Mouse (Mus musculus): ENCODE measurements around the gene Kcnh7.
"Not testable (repeated sequence)": the region's sequence is repeated elsewhere in the genome, so short reads cannot be mapped to it uniquely, and the experiment has no call there.

The Kcnh7 gene

DNA sequence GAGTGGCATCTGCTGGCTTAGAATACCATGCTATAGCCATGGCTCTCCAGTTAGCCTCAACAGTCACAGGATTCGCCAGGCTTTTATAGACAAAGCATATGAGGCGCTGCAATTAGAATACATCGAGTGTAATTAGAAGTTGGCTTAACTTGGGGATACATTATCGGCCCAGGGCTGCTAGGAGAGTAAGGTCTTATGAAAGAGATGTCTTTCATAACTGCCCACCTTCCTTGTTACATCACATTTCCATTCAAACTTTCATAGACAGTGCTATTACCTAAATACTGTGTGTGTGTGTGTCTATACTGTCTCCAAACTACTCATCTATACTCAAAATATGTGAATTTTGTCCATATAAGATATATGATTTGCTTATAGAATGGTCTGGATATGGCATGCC, 468.8 kb downstream of the Kcnh7 start:
- DNase-seq = no peak

DNA sequence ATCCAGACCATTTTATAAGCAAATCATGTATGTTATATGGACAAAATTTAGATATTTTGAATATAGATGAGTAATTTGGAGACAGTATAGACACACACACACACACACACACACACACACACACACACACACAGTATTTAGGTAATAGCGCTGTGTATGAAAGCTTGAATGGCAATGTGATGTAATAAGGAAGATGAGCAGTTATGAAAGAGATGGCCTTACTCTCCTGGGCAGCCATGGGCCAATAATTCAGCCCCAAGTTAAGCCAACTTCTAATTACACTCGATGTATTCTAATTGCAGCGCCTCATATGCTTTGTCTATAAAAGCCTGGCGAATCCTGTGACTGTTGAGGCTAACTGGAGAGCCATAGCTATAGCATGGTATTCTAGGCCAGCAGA, 469.7 kb downstream of the Kcnh7 start:
- DNase-seq = not testable (repeated sequence)

DNA sequence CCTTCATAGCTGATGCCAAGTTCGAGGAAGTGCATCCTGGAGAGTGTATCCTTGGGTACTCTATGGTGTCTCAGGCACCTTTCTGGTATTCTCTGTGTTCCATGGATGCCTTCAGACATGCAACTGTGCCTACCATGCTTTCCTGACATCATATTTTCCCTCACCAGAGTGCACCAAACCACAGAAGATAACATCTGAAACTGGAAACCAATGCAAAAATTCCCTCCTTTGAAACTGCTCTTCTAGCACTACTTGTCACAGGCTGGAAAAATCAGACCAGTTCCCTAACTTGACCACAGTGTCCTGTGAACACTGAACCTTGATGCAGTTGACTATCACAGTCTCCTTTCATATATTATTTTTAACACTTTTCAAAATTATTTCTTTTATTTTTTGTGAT, 474.5 kb downstream of the Kcnh7 start:
- no peak for DNase-seq

DNA sequence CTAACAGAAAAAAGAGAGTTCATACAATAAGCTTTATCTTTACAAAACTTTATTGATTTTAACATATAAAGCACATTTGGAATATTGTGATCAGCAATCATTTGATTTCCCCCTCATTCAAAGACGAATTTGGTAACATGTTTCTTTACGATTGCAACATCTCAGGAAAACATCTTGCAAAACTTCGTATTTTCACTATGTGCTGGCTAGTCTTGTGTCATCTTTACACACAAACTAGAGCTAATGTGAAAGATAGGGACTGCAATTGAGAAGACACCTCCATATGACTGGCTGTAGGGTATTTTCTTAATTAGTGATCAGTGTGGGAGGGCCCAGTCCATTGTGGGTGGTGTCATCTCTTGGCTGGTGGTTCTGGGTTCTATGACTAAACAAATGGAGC, 477.8 kb downstream of the Kcnh7 start:
- no peak for DNase-seq

DNA sequence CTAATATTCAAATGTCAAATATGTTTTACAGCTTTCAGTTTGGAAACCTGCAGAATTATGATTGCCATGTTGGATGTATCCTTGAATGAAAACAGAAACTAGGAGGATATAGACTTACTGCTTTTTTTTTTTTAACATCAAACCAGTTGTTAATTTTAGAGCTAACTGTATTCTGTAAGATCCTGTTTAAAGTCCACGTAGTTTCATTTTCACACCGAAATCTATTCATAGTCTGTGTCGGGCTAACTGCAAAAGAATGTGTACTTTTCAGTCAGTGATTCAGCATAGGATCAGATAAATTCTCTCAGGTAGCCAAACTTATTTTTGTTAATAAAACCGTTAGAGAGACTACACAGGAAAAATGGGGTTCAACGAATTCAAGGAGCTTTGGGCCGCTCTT, 498.2 kb downstream of the Kcnh7 start:
- no peak for DNase-seq

DNA sequence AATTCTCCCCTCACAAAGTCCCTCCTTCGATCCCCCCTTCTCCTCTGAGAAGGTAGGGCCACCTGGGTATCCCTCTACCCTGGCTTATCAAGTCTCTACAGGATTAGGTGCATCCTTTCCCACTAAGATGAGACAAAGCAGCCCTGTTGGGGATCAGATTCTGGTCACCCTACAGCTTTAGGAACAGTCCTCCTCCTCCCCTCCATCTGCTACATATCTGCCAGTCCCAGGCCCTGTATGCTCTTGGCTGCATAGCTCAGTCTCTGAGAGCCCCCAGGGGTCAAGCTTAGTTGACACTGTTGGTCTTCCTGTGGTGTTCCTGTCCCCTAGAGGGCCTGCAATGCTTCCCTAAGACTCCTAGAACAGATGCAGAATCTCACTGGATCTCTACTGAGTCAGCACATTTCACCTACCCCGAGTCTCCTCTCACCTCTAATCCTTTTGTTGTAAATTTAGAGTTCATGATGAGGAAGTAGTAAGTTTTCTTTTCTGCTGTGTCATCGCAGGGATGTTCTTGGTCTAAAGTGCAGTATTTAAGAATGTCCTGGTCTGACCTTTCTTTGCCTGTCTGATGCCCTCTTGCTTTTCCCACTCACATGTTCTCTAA, 499.0 kb downstream of the Kcnh7 start:
- DNase-seq = no peak

DNA sequence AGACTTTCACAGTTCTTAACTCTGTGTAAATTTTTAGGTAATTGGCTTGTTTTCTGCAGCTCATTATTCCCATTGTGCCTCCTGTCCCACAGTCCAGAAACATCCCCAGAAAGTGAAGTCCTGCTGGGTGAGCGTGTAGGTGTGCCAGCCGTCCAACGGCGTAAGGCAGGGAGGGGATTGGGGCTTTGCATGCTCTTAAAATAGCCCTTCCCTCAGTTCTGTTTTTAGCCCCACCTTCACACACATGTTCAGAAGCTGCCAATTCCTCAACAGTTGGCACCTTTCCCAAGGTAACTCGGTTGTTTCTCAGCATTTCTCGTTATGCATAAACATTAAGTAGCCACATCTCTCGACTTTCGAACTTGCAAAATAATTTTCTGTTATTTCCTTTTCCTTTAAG, 502.4 kb downstream of the Kcnh7 start:
- peak; percentile 32 to 44 for DNase-seq

DNA sequence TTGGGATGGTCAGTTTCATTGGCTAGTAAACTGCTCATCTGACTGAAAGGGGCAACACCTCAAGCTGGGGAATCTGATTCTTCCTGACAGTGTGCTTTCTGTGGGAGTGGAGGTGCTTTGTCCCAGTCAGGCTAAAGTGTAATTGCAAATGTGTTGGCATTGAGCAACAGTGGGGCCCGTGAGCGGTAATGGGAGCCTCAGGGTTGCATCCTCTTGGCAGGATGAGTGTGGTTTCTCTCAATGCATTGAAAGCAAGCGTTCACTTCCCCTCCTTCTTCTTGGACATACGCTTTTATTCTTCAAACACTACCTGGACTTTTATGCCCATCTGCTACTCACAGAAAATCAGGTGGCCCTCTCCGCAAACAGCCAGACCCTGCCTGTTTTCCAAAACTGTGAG, 511.3 kb downstream of the Kcnh7 start:
- DNase-seq = no peak

DNA sequence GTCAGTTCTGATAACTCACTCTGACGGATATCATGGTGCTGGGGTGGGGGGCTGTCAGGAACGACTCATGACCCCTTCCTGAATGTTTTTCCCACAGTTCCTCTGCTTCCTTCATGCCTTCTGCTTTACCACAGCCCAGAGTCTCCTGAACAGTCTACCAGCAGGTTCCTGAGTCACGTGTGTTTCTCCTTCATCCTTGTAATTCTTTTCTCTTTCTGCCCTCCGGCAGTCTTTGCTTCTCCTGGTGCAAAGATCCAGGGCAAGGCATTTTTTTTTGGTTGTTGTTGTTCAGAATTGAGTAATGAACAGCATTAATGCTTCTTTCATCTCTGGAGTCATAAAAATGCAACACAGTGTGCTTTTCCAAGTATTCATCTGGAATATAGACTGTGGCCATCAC, 513.3 kb downstream of the Kcnh7 start:
- no peak for DNase-seq

DNA sequence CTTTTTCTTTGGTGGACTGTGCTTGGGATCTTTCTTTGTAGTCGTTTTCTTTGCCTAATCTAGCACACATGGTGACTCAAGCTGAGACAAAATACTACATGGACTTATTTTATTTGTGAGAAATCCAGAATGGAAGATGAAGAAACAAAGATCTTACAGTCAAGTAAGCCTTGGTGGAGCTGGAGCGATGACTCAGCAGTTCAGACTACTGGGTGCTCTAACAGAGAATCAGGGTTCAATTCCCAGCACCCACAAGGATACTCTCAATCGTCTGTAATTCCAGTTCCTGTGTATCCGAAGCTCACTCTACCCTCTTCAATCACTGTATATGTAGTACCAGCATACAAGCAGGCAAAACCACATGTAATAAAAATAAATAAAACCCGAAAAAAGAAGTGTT, 513.8 kb downstream of the Kcnh7 start:
- DNase-seq = no peak

DNA sequence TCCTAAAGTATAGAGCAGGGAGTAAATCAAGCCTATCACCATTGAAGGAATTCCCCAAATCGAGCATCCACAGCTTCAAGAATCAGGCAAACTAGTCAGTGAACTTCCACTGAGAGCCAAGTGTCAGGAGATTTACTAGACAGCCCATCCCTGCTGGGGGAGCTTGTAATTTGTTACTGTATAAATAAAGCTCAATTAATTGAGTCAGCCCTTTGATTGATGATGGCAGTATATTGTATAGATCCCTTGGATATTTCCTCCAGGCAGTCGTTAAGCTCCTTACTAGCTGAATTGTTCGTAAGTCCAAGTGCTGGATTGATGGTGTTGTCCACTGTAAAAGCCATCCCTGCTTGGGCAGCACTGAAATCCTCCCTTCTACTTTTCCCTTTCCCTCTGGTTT, 514.2 kb downstream of the Kcnh7 start:
- no peak for DNase-seq

DNA sequence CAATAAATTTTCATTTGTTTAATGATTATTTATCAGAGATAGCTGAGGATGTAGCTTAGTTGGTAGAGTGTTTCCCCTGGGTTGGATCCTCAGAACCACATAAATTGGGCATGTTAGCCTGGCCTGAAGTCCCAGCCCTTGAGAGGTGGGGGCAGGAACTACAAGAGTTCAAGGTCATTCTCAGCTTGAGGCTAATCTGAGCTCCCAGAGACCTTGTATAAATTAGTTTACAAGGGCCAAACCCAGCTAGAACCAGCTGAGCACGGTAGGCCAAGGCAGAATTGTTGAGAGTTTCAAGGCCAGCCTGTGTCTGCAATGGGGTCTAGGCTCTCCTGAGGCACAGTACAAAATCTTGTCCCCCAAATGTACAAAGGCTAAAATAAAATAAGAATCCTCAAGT, 518.6 kb downstream of the Kcnh7 start:
- DNase-seq = no peak

DNA sequence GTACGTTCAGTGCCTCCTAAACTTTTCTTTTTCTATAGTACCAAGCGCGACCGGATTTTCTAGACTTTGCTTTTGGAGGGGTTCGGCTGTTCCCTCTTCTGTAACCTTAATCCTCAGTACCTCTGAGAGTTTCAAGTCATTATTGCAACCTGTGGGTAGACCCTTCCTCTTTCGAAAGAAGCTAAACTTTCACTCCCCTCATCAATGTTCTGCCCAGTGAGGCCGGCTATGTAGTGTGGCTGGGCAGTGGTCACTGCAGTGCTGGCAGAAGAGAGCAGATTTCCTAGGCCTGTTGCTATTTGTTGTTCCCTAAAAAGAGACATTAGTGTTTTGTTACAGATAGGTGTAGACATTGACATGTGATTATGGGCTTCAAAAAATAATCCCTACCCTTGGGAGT, 519.2 kb downstream of the Kcnh7 start:
- DNase-seq = no peak

DNA sequence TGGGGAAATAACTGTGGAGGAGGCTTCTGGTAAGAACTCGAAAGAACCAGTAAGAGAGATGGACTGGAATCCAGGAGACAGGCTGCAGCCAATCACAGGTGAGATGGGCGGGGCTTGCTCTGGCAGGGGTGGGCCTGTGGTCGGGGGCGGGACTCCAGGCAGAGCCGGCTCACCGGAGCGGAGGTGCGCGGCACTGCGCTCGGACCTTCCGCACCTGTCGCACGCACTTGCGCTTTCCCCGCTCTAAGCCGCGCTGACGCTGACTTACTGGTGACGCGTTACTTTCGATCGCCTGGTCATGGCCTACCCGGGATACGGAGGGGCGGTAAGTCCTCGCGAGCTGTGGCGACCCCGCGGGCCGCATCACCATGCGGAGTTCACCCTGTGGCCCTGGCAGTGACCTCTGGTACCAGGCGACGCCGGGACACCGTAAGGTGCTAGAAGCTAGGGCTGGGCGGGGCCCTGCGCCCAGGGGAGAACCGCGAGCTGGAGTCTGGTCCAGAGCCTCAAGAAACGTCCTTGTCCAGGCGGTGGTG, 519.9 kb downstream of the Kcnh7 start, which contains the start of gene Gca:
Gene Gca (plus strand): TSS at position 151 of the 536 bp plus-strand sequence.
- DNase-seq = peak; percentile 94 to 95

DNA sequence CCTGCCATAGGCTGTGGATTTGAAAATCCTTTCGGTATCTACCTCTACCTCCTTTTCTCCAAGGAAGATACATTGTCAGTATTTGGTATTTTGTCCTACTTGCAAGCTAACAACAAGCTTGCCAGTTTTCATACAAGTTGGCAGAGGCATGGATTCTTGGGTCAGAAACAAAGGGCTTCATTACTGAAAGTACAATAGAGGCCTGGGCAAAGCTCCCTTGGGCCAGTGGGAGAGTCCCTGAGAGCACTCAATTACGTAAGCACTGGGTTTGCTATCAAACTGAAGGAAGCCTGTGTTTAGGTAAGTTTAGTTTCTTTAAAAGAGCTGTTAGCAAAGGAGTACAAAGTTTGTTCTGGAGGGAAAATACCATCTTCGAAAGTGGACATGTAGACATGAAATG, 521.5 kb downstream of the Kcnh7 start:
- no peak for DNase-seq

DNA sequence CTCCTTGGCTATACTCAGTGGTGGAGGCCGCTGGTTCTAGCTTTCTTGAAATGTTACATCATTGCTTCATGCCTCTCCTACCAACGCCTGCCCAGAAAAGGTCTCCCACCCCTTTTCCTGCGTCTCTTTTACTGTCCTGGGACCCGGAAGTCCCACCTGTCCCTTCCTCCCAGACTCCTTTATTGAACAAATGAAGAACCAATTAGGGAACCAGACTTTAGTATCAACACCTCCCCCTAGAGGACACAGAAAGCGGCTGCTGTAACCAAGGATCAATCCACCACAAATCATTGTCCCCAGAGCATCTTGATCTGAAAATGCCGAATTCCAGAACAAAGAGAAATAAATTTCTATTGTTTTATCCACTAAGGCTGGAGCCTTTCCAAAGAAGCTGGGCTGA, 523.5 kb downstream of the Kcnh7 start:
- DNase-seq = no peak

DNA sequence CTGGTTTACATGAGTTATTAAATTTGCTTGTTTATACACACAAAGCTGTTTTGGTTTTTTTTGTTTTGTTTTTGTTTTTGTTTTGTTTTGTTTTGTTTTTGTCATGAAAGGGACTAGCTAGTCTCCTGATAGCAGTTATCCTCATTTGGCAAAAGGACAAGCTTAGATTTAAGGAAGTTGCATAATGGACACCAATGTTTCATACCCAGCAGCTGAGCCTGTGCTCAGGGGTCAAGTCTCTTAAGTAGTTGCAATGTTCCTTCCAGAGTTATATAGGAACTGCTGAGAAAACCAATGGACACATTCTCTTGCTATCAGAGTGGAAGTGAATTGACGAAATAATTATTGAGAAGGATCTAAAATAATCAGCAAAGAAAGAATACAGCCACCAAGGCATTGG, 528.0 kb downstream of the Kcnh7 start:
- no peak for DNase-seq

DNA sequence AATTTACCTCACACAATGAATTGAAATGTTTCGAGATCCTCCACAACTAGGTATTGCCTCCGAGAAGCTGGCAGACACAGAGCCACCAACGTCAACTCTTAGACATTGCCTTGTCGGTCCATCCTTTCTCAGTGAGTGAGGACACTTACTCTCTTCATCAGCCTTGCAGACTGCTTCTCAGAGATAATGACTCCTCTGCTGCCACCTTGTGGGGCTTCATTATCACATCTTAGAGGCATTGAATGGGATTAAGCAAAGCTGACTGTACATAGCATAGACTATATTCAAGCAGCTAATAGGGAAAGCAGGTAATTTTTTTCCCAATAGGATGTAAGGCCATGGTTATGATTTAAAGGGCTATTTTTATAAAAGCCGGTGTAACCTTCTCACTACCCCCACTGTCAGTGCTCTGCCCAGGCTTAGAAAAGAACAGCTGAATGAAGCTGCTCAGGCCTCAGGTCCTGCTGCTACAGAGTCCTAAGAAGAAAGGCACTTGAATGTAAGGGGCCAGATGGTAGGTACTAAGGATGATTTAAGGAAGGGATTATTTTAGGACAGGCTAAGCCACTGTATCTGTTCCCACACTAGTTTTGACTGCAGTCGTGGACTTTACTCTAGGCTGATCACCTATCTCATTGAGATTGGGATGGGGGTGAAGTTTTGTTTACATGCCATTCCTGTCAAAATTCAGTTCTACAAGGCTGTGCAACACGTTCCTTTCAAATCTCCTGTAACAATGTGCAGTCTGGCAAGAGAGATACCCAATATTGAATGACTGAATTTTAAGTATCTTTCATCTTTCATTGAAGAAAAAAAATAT, 529.4 kb downstream of the Kcnh7 start:
- peak; percentile 83 to 84 for DNase-seq

DNA sequence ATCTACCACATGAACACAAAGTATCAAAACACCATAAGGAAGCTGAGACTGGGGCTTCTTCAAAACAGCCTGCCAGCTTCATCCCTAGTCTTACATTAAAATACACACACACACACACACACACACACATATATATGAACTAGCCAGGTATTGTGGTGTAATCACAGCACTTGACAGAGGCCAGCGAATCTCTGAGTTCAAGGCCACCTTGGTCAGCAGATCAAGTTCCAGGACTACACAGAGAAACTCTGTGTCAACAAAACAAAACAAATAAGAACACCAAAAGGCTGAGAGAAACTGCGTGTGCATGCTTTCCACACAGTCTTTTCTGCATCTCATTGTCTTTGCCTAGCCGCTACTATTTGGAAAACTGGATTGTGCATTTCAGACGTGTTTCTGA, 531.6 kb downstream of the Kcnh7 start:
- DNase-seq = no peak

DNA sequence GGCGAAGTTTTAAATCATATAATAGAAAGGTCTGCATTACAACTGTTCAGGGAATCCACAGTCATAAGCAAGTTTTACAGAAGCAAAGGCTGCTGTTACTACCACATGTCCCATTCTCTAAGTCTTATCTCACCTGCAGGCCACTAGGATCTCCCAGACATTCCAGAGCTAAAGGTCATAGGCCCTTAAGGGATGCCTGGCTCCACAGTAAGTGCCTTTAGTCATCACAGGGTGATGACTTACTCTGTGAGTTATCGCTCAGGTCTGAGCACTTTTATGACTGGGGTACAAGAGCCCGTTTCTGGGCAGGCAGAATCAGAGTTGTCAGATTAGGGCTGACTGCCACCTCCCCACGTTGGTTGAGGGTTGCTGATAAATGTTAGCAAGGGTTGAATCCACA, 532.2 kb downstream of the Kcnh7 start:
- DNase-seq = no peak

DNA sequence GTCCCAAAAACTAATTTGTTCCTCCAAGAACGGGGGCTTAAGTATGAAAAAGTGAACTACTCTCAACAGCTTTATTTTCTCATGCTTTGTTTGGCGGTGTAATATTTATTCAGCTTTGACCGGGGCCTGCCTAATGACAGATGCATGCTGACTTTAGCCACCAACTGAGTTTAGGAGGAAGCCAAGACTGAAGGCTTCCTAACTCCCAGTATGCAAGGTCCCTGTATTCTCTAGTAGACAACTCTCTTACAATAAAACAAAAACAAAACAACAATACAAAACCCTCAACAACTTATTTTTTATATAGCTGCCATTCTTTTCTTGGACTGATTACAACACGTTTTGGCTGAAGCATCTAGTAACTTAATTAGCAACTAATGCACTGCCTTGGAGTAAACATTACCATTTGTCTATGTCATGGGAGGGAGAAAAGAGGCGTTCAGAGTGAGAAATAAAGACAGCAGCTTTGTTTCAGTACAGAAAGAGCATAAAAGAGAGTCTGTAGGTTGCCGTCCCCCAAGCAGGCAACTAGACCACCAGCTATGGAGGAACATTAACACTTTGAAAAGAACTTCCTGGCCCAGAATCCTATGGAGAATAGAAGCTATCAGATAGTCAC, 537.3 kb downstream of the Kcnh7 start:
- no peak for DNase-seq

DNA sequence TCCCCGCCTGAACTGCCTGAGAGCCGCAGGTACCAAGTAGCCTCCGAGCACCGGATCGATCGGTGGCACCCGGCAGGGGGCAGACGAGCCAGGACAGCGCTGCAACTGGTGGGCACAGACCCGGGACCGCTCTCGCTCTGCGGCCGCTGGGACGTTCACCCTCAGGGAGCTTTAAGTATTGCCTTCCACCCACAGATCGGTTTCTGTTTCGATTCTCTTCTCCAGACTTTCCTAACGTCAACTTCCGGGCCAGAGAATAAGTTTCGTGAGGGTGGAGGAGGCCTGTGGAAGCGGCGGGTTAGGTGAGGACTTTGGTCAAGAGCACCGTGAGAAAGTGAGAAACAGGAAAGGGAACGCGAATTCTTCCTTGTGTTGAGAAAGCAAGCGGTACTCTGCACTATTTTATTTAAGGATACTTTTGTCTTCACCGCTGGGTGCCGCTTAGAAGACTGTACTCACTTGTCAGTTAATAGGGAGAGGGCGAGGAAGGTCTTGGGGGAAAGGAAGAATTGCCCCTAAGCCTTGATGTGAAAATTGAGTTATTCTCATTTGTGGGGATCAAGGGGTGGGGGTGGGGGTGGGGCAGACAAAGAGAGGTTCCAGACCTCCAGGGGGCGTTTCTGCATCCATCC, 538.0 kb downstream of the Kcnh7 start, which contains the start of gene Ifih1:
Gene Ifih1 (minus strand): TSS at position 242 of the 632 bp plus-strand sequence.
- peak; percentile 42 to 62 for DNase-seq

DNA sequence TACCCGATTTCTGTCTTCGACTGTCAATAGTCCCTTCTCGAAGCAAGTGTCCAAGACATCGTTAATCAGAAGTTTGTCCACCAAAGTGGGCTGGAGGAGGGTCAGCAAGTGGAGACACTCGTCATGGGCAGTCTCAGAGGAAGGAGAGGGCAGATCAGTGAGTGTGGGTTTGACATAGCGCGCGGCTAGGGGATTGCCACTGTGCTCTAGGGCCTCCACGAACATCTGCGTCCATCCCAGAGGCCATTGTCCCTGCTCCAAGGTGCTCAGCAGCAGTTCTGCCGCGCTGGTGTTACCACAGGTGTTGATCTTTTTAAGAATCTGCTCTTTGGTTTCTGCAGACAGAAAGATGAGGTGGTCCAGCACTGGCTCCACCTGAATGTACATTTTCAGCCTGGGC, 538.6 kb downstream of the Kcnh7 start:
- DNase-seq = no peak
